Mouse (Mus musculus) forebrain, embryonic 14.5 days (tissue): Measurements from ENCODE around the gene Cald1. TPM values are rescaled to one million over a fixed set of nuclear protein-coding genes. Genes with fewer than 3 reads are reported as not detected.

Experiments used
- ATAC-seq: fragments of 200-750 bp; cut with Nextera tagmentation; 2 replicates; pipeline ENCODE4 v1.8.0; 2017; ENCODE audit warnings: mild to moderate bottlenecking, moderate library complexity
- DNase-seq: peaks from one replicate; pipeline ENCODE4 v3.0.0-alpha.2; 2015; ENCODE audit warnings: low spot score
- H3K27ac ChIP-seq: fragments of 300-500 bp; sonication (generic); 2 replicates; pipeline ENCODE4 v1.5.1; 2014; ENCODE audit warnings: low read depth, mild to moderate bottlenecking, control low read depth, low read length, moderate library complexity
- H3K27me3 ChIP-seq: fragments of 300-500 bp; sonication (generic); replicated peaks from 2 replicates; pipeline ENCODE4 v1.6.1; 2014; ENCODE audit warnings: low read length, control low read depth, mixed read lengths; ENCODE audit not compliant: control insufficient read depth, insufficient read depth
- H3K36me3 ChIP-seq: fragments of 300-500 bp; sonication (generic); 2 replicates; pipeline ENCODE4 v1.6.1; 2014; ENCODE audit warnings: low read length, control low read depth; ENCODE audit not compliant: control insufficient read depth, insufficient read depth
- H3K4me1 ChIP-seq: fragments of 300-500 bp; sonication (generic); 2 replicates; pipeline ENCODE4 v1.6.1; 2014; ENCODE audit warnings: antibody characterized with exemption, low read length, control low read depth; ENCODE audit not compliant: control insufficient read depth, insufficient read depth
- H3K4me2 ChIP-seq: fragments of 300-500 bp; sonication (generic); 2 replicates; pipeline ENCODE4 v1.6.1; 2014; ENCODE audit warnings: mild to moderate bottlenecking, control low read depth, low read length
- H3K4me3 ChIP-seq: fragments of 300-500 bp; sonication (generic); 2 replicates; pipeline ENCODE4 v1.5.1; 2014; ENCODE audit warnings: low read depth, low read length, control low read depth
- H3K9ac ChIP-seq: fragments of 300-500 bp; sonication (generic); 2 replicates; pipeline ENCODE4 v1.6.1; 2014; ENCODE audit warnings: mild to moderate bottlenecking, low read length, control low read depth, moderate library complexity
- H3K9me3 ChIP-seq: fragments of 300-500 bp; sonication (generic); replicated peaks from 2 replicates; pipeline ENCODE4 v1.6.1; 2016; ENCODE audit warnings: low read length, control low read depth, mixed read lengths; ENCODE audit not compliant: control insufficient read depth
- WGBS: fragments of 180-500 bp; shearing (Covaris S2); extraction: QIAGEN DNeasy Blood & Tissue Kit; methylation state at CpG from one replicate; pipeline ENCODE4 v1.1.7; 2014; 5-methylcytosine and 5-hydroxymethylcytosine counted together
- polyA plus RNA-seq: library from polyadenylated mRNA; unstranded; fragments of >200 nt; fragmentation: Nextera tagmentation; extraction: Ambion mirVana; gene quantifications from 2 replicates; pipeline ENCODE4 v1.2.1, GENCODE M21; 2014

Gene Cald1
- polyA plus RNA-seq, 1 experiment from 2014 or later: 46.4 TPM

- no peak overlapping the region for H3K4me2 ChIP-seq
- H3K9ac ChIP-seq: no peak overlapping the region
- H3K36me3 ChIP-seq: no peaks in the 10 kb centered on the region
- no peak overlapping the region for H3K27ac ChIP-seq
- H3K4me1 ChIP-seq: no peaks in the 10 kb centered on the region
- ATAC-seq (no peak), DNase-seq (no peak)
- H3K9me3 ChIP-seq: no peaks in the 10 kb centered on the region
- WGBS: 78% methylated on average over 4 of the region's 4 CpGs
- no peaks in the 10 kb centered on the region for H3K27me3 ChIP-seq
- no peak overlapping the region for H3K4me3 ChIP-seq
These were observed 8.1 kb downstream of the Cald1 start for GRCm38 (mm10) chr6:34606407-34606806.

- DNase-seq (no peak), ATAC-seq (no peak)
- H3K4me3 ChIP-seq: no peak overlapping the region
- no peaks in the 10 kb centered on the region for H3K9me3 ChIP-seq
- no peaks in the 10 kb centered on the region for H3K27me3 ChIP-seq
- no peak overlapping the region for H3K9ac ChIP-seq
- 95% methylated on average over 3 of the region's 3 CpGs for WGBS
- no peaks in the 10 kb centered on the region for H3K4me1 ChIP-seq
- no peaks in the 10 kb centered on the region for H3K36me3 ChIP-seq
- no peak overlapping the region for H3K4me2 ChIP-seq
- no peak overlapping the region for H3K27ac ChIP-seq
These were observed 10.3 kb downstream of the Cald1 start for GRCm38 (mm10) chr6:34608603-34609002.

GRCm38 (mm10) chr6:34609892-34610829 lies 11.9 kb downstream of the Cald1 start:
- DNase-seq (no peak), ATAC-seq (no peak)
- H3K4me2 ChIP-seq: no peak overlapping the region

GRCm38 (mm10) chr6:34613122-34613521 lies 14.8 kb downstream of the Cald1 start:
- no peak overlapping the region for H3K9ac ChIP-seq
- H3K4me2 ChIP-seq: no peak overlapping the region
- no peaks in the 10 kb centered on the region for H3K9me3 ChIP-seq
- ATAC-seq: no peak
- no peaks in the 10 kb centered on the region for H3K36me3 ChIP-seq
- no peak overlapping the region for H3K27ac ChIP-seq
- H3K27me3 ChIP-seq: no peaks in the 10 kb centered on the region
- no peak for DNase-seq
- 89% methylated on average over 5 of the region's 5 CpGs for WGBS
- H3K4me1 ChIP-seq: no peaks in the 10 kb centered on the region
- H3K4me3 ChIP-seq: no peak overlapping the region

More at GRCm38 (mm10) chr6:34609892-34610829, 11.9 kb downstream of the Cald1 start:
- H3K36me3 ChIP-seq: no peaks in the 10 kb centered on the region
- no peaks in the 10 kb centered on the region for H3K9me3 ChIP-seq
- no peaks in the 10 kb centered on the region for H3K4me1 ChIP-seq
- 60% methylated on average over 24 of the region's 24 CpGs for WGBS
- H3K4me3 ChIP-seq: no peak overlapping the region
- H3K27ac ChIP-seq: no peak overlapping the region
- no peak overlapping the region for H3K9ac ChIP-seq
- no peaks in the 10 kb centered on the region for H3K27me3 ChIP-seq

- ATAC-seq (no peak), DNase-seq (no peak)
- Histone ChIP-seq H3K9me3 (no peaks in the 10 kb centered on the region), H3K27ac (no peak overlapping the region), H3K9ac (no peak overlapping the region), H3K4me2 (no peak overlapping the region), H3K36me3 (no peaks in the 10 kb centered on the region), H3K4me1 (no peaks in the 10 kb centered on the region), H3K4me3 (no peak overlapping the region), H3K27me3 (no peaks in the 10 kb centered on the region)
- 87% methylated on average over 3 of the region's 3 CpGs for WGBS
These were observed 17.1 kb downstream of the Cald1 start for GRCm38 (mm10) chr6:34615419-34615818.

GRCm38 (mm10) chr6:34619494-34619893 lies 21.2 kb downstream of the Cald1 start:
- Histone ChIP-seq H3K27ac (no peak overlapping the region), H3K4me3 (no peak overlapping the region), H3K36me3 (no peaks in the 10 kb centered on the region), H3K4me2 (no peak overlapping the region), H3K9ac (no peak overlapping the region), H3K4me1 (no peaks in the 10 kb centered on the region), H3K9me3 (no peaks in the 10 kb centered on the region), H3K27me3 (no peaks in the 10 kb centered on the region)
- no peak for DNase-seq
- WGBS: 82% methylated on average over 2 of the region's 2 CpGs
- no peak for ATAC-seq

- H3K36me3 ChIP-seq: no peaks in the 10 kb centered on the region
- DNase-seq: no peak
- no peak overlapping the region for H3K9ac ChIP-seq
- 24% methylated on average over 1 of the region's 1 CpGs for WGBS
- H3K4me2 ChIP-seq: no peak overlapping the region
- H3K9me3 ChIP-seq: no peaks in the 10 kb centered on the region
- no peak for ATAC-seq
- no peak overlapping the region for H3K27ac ChIP-seq
- no peak overlapping the region for H3K4me3 ChIP-seq
- H3K27me3 ChIP-seq: no peaks in the 10 kb centered on the region
- H3K4me1 ChIP-seq: no peaks in the 10 kb centered on the region
These were observed 21.9 kb downstream of the Cald1 start for GRCm38 (mm10) chr6:34620242-34620641.

GRCm38 (mm10) chr6:34622865-34623264 lies 24.6 kb downstream of the Cald1 start:
- H3K4me3 ChIP-seq: no peak overlapping the region
- 82% methylated on average over 6 of the region's 6 CpGs for whole genome bisulfite sequencing
- no peak overlapping the region for H3K27ac ChIP-seq
- H3K4me2 ChIP-seq: no peak overlapping the region
- H3K27me3 ChIP-seq: no peaks in the 10 kb centered on the region
- H3K9me3 ChIP-seq: no peaks in the 10 kb centered on the region
- H3K36me3 ChIP-seq: no peaks in the 10 kb centered on the region
- DNase-seq: no peak
- no peaks in the 10 kb centered on the region for H3K4me1 ChIP-seq
- H3K9ac ChIP-seq: no peak overlapping the region
- ATAC-seq: no peak

- Histone ChIP-seq H3K36me3 (no peaks in the 10 kb centered on the region), H3K9ac (no peak overlapping the region), H3K9me3 (no peaks in the 10 kb centered on the region), H3K4me3 (no peak overlapping the region), H3K4me2 (no peak overlapping the region), H3K27me3 (no peaks in the 10 kb centered on the region), H3K27ac (no peak overlapping the region), H3K4me1 (no peaks in the 10 kb centered on the region)
- DNase-seq (no peak), ATAC-seq (no peak)
- 57% methylated on average over 7 of the region's 7 CpGs for WGBS
These were observed 25.0 kb downstream of the Cald1 start for GRCm38 (mm10) chr6:34623290-34623689.
